Mouse (Mus musculus): Measurements from ENCODE around the gene Ssh2. TPM values are rescaled to one million over a fixed set of nuclear protein-coding genes. Genes with fewer than 3 reads are reported as not detected.

Ssh2 gene
- total RNA-seq, 2 experiments from 2014 or later: 29.5 to 30.1 TPM

GRCm38 (mm10) chr11:77395539-77395938 lies 179.5 kb downstream of the Ssh2 start:
- DNase-seq (ENCODE audit: low spot score in 2 of 2): no peak

GRCm38 (mm10) chr11:77402508-77402907 lies 186.4 kb downstream of the Ssh2 start:
- no peak for DNase-seq (ENCODE audit: low spot score in 2 of 2)

- DNase-seq (ENCODE audit: low spot score in 2 of 2): no peak
Observed at GRCm38 (mm10) chr11:77406329-77406728, 190.2 kb downstream of the Ssh2 start.

GRCm38 (mm10) chr11:77409879-77410278 lies 193.8 kb downstream of the Ssh2 start:
- DNase-seq (ENCODE audit: low spot score in 2 of 2): no peak

- no peak for DNase-seq (ENCODE audit: low spot score in 2 of 2)
Observed at GRCm38 (mm10) chr11:77411284-77411683, 195.2 kb downstream of the Ssh2 start.

DNA sequence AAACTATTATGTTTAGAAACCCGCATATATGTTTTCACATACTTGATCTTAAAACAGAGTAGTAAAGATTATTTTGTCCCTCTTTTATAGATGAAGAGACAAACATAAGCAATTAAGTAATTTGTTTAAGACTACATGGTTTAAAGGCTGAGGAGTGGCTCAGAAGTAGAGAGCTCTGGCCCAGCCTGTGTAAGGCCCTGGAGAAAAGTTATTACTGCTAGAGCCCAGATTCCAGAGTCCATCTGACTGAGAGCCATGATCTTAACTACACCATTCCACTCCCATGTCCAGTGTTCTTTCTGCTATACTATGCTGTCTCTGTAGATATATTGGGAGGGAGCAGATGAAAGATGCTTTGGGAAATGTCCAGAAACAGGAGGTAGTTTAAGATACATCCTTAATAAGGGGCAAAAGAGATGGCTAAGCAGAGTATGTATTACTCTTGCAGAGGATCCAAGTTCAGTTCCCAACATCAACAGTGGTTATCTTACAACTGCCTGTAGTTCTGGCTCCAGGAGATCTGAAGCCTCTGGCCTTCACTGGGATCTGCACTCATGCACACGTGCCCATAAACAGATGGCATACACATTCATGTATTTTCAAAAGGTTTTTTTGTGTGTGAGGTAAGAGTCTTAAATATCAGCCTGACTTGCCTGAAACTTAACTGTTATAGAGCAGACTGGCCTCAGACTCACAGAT lies 198.2 kb downstream of the Ssh2 start:
- no peak for DNase-seq (ENCODE audit: low spot score in 2 of 2)

DNA sequence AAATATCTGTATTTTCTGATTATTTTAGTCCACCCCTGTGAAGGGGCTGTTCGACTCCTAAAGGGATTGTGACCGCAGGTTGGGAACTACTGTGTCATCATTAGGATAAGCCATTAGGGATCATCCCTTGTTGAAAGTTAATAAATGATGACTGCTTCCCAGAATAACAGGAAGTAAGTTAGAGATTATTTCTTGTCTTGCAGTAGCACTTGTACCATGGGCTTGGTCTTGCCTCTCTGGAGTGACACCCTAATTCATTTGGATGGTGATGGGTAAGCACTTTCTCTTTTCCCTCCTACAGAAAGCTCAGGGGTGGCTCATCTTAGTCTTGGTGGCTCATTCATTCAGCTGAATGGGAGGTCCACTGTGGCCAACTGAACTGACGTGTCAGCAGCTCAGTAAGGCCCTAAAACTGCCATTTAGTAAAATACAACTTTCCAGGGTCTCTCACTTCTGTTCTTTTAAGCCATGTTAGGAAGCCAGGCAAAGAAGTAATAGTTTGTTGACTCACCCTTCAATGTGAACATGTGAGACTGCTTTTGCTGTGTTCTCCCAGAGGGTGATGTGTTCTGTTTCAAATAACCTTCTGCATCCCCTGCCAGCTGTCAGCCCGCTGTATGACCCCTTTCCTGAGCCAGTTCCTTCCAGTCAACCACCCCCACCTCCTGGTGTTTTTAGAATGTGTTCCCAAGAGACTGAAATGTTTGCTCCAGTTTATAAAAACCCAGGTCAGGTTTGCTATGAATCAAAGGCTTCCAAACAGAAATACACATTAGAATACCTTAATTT lies 200.3 kb downstream of the Ssh2 start:
- DNase-seq (ENCODE audit: low spot score in 2 of 2): no peak

GRCm38 (mm10) chr11:77418021-77418420 lies 201.9 kb downstream of the Ssh2 start:
- no peak for DNase-seq (ENCODE audit: low spot score in 2 of 2)

DNA sequence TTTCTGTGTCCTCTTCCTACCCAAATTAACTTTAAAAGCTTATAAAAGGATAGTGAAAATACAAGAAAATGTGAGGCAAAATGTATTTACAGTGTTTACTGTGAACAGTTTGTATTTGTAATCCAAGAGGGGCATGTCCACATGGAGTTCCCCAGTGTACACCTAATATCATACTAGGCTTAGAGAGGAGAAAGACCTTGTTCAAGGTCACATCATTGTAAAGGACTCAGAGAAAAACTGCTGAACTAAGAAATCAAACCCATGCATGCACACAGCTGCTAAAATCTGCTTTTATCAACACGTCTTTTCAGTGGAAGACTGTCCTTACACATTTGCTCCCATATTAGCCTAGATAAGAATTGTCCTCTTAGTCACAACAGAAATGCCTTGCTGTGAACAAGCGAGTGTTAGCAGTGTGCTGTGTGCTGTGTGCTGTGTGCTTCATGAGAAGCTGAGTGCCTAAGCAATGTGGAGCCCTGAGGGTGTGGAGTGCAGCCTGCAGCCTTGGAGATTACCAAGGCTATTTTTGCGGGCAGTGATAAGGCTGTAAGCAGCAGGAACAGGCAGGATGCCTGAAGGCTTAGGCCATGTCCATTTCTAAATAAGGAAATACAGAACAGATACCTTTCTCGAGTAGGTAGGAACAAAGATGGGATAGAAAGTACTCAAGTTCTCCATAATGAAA lies 207.2 kb downstream of the Ssh2 start:
- no peak for DNase-seq (ENCODE audit: low spot score in 2 of 2)

- no peak for DNase-seq (ENCODE audit: low spot score in 2 of 2)
Observed at GRCm38 (mm10) chr11:77428446-77428845, 212.4 kb downstream of the Ssh2 start.

DNA sequence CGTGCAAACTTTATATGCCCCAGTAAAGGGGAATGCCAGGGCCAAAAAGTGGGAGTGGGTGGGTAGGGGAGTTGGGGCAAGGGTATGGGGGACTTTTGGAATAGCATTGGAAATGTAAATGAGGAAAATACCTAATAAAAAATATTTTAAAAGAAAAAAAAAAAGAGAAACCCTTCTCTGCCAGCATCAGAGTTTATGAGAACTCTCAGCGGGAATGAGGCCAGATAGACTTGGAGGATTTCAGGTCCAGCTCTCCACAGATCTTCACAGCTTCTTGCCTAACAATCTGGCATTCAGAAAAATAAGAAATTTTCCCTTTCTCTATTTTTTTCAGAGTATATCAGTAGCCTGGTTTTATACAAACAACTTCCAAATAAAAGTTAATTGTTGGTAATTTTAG lies 220.9 kb downstream of the Ssh2 start:
- no peak for DNase-seq (ENCODE audit: low spot score in 2 of 2)

DNA sequence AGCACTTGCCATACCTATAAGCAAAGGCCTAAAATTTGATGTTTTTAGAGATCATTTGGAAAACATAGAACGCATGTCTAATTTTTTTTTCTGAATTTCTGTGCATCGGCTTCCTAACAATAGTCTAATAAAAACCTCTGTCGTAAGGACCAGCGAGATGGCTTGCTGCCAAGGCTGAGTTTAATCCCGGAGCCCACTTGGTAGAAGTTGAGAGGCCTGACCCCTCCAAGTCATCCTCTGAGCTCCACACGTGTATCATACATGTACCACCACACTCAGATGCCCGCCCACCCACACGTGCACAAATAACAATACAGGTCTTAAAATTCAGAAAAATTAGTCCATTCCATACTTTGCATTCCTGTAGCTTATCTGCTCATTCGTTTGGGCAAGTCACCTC lies 224.0 kb downstream of the Ssh2 start:
- no peak for DNase-seq (ENCODE audit: low spot score in 2 of 2)

DNA sequence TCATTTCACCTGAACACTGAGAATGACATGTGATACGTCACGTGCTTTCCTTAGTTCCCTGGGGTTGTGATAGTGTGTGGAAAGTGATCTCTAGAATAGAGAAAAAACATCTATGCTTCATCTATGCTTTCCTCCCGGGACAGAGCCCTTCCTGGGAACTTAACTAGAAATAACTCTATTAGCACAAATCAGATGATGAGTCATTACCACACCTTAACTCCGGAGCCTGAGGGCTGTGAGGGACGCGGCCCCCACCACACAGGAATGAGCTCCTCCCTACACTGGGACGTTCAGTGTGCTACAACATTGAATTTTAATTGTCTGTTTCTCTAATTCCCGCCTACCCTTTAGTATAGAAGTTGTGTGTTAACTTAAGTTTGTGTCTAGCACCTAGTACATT lies 224.9 kb downstream of the Ssh2 start:
- no peak for DNase-seq (ENCODE audit: low spot score in 2 of 2)

- DNase-seq (ENCODE audit: low spot score in 2 of 2): no peak
Observed at GRCm38 (mm10) chr11:77442186-77443170, 226.4 kb downstream of the Ssh2 start.

GRCm38 (mm10) chr11:77444939-77445338 lies 228.9 kb downstream of the Ssh2 start:
- no peak for DNase-seq (ENCODE audit: low spot score in 2 of 2)

DNA sequence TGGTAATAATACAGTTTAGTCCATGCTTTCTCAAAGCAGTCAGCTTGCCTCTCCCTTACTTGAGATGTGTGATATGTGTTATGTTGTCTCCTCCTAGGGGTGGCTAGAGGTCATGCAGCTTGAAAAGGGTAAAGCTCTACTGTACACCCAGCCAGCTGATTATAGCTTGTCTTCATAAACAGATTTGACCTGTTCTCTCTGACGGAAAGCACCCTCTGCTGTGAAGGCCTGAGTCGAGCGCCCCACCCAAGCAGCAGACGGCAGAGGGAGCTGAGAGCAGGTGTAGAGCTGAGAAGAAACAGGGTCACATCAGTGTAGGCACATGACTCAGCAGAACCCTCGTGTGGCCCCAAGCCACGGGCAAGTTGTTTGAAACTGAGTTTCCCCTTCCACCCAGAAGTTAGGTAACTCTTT lies 230.5 kb downstream of the Ssh2 start:
- no peak for DNase-seq (ENCODE audit: low spot score in 2 of 2)

DNA sequence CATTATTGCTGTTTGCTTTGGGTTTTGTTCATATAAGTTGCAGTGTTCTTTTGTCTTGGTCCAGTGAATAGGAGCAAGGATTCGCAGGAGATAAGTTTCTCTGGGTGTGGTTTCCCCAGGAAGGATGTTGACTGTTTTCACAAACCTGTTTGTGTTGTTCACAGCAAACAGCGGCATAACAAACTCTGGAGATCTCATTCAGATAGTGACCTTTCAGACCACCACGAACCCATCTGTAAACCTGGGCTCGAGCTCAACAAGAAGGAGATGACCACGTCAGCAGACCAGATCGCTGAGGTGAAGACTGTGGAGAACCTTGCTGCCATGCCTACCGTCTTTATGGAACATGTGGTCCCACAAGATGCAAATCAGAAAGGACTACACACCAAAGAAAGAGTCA lies 233.1 kb downstream of the Ssh2 start:
- DNase-seq (ENCODE audit: low spot score in 2 of 2): no peak

DNA sequence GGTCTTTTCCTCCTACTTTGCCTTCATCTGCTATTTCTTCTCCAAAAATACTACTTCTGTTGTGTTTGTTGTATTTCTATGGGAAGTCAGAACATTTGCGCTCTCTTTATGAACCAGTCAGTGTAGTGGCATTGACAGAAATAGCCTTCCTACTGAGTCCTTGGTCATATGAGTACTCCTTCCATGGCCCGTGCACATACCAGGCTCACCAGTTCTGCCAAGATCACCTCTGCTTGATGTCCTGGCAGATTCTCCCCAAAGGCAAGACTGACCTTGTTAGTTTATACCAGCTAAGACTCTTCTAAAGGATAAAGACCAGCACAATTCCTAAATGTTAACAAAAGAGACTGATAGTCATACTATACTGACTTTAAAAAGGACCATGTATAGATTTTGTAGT lies 235.6 kb downstream of the Ssh2 start:
- DNase-seq (ENCODE audit: low spot score in 2 of 2): no peak

DNA sequence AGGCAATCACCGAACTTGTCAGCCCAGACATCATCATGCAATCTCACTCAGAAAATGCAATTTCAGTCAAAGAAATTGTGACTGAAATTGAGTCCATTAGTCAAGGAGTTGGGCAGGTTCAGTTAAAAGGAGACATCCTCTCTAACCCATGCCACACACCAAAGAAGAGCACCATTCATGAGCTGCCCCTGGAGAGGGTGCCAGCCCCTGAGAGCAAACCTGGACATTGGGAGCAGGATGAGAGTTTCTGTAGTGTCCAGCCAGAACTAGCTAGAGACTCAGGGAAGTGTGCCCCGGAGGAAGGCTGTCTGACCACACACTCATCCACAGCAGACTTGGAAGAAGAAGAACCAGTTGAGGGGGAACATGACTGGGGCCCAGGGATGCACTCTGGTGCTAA lies 237.3 kb downstream of the Ssh2 start:
- DNase-seq (ENCODE audit: low spot score in 2 of 2): no peak

DNA sequence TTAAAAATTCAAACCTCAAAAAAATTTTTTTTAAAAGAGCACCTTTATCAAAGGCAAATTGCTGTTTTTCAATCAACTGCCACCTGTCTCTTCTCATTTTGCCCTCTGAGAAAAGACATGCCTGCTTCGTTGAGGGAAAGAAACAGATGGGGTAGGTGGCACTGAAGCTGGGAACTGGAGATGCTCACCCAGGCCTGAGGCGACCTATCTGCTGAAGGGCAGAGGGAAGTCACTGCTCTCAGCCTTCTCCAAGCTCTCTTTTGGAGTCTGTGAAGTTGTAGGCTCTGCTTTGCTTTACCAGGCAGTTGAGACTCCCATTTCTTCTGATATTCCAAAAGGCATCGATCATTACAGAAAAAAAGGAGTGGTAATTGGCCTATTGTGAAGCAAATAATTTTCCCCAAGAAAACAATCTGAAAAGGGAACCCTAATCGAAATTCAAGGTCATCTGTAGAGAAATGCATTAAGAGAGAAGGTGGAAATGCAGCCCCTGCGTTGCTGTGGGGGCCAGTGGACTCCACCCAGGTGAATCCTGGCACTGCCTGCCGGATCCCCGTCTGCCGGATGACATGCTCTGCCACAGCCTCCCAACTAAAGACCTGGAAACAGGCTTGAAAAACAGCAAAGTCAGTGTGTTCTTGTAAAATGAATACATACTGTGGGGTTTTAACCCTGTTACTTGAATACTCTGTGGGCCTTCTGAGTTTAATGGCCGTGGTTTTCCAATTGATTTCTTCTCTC lies 239.9 kb downstream of the Ssh2 start:
- no peak for DNase-seq (ENCODE audit: low spot score in 2 of 2)
